Comparison of ENCODE assay signal across 8 mouse cellular contexts in the genomic region with DNA sequence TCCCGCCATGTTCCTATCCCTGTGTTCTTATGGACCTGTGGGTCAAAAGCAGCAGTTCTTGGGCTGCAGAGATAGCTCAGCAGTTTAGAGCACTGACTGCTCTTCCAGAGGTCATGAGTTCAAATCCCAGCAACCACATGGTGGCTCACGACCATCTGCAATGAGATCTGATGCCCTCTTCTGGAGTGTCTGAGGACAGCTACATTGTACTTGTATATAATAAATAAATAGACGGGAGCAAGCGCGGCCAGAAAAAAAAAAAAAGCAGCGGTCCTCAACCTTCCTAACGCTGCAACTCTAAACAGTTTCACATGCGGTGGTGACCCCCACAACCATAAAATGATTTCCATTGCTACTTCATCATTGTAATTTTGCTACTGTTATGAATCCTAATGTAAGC. TPM values are rescaled to one million over a fixed set of nuclear protein-coding genes. Genes with fewer than 3 reads are reported as not detected.
DNase-seq lines count a peak whose midpoint lies in the region; ATAC-seq lines count a peak whose summit lies in the region.

No protein-coding gene starts in this region.

- H3K9me3 ChIP-seq in forebrain, embryonic 13.5 days (replicated peaks), result no peaks in the 10 kb centered on the region
- no peaks in the 10 kb centered on the region for H3K9me3 ChIP-seq in forebrain, embryonic 10.5 days
- H3K9me3 ChIP-seq in neural tube, embryonic 11.5 days (ENCODE audit: control insufficient read depth, low read length), result no peaks in the 10 kb centered on the region
- no peaks in the 10 kb centered on the region for H3K9me3 ChIP-seq in liver, embryonic 16.5 days (replicated peaks; ENCODE audit: control insufficient read depth, low read length)

- H3K4me3 ChIP-seq in forebrain, embryonic 13.5 days, result no peak overlapping the region
- H3K4me3 ChIP-seq in forebrain, embryonic 10.5 days, result no peak overlapping the region
- H3K4me3 ChIP-seq in neural tube, embryonic 11.5 days (ENCODE audit: low read depth, low read length), result no peak overlapping the region
- no peak overlapping the region; the same call in 1 of the 2 replicates for H3K4me3 ChIP-seq in liver, embryonic 16.5 days (ENCODE audit: low read depth, low read length)

- no peak for ATAC-seq in forebrain, embryonic 13.5 days
- no peak for ATAC-seq in neural tube, embryonic 11.5 days (ENCODE audit: insufficient read depth, low FRiP score, low TSS enrichment)
- no peak for ATAC-seq in liver, embryonic 16.5 days (ENCODE audit: low read depth)

- no peaks in the 10 kb centered on the region for H3K36me3 ChIP-seq in forebrain, embryonic 13.5 days (ENCODE audit: poor library complexity, severe bottlenecking)
- H3K36me3 ChIP-seq in forebrain, embryonic 10.5 days (replicated peaks), result no peaks in the 10 kb centered on the region
- H3K36me3 ChIP-seq in neural tube, embryonic 11.5 days (ENCODE audit: control insufficient read depth, insufficient read depth, low read length), result no peaks in the 10 kb centered on the region
- H3K36me3 ChIP-seq in liver, embryonic 16.5 days (ENCODE audit: control insufficient read depth, insufficient read depth), result no peaks in the 10 kb centered on the region

- 0 out of 2 replicates have a peak, but pooled peaks cover 7% of the 10 kb centered on the region for H3K27me3 ChIP-seq in forebrain, embryonic 13.5 days
- H3K27me3 ChIP-seq in forebrain, embryonic 10.5 days (ENCODE audit: poor library complexity, severe bottlenecking), result peaks cover 17% of the 10 kb centered on the region; the same call in 1 of the 2 replicates
- H3K27me3 ChIP-seq in neural tube, embryonic 11.5 days (ENCODE audit: control insufficient read depth, insufficient read depth, low read length), result no peaks in the 10 kb centered on the region
- no peaks in the 10 kb centered on the region for H3K27me3 ChIP-seq in liver, embryonic 16.5 days (ENCODE audit: control insufficient read depth, insufficient read depth, low read depth, low read length)

- no peak overlapping the region for H3K27ac ChIP-seq in forebrain, embryonic 13.5 days
- H3K27ac ChIP-seq in forebrain, embryonic 10.5 days, result no peak overlapping the region
- no peak overlapping the region for H3K27ac ChIP-seq in neural tube, embryonic 11.5 days (ENCODE audit: low read depth, low read length)
- no peak overlapping the region; the same call in 1 of the 2 replicates for H3K27ac ChIP-seq in liver, embryonic 16.5 days (ENCODE audit: low read length)

- H3K4me1 ChIP-seq in forebrain, embryonic 13.5 days, result peaks cover 12% of the 10 kb centered on the region
- peaks cover 20% of the 10 kb centered on the region for H3K4me1 ChIP-seq in forebrain, embryonic 10.5 days
- peaks cover 4% of the 10 kb centered on the region; the same call in 1 of the 2 replicates for H3K4me1 ChIP-seq in neural tube, embryonic 11.5 days (ENCODE audit: control insufficient read depth, insufficient read depth, low read length)
- peaks cover 20% of the 10 kb centered on the region for H3K4me1 ChIP-seq in liver, embryonic 16.5 days (ENCODE audit: control insufficient read depth, low read depth, low read length)

- no peak for DNase-seq in forebrain, embryonic 10.5 days (ENCODE audit: extremely low spot score, low spot score)
- no peak for DNase-seq in neural tube, embryonic 11.5 days (ENCODE audit: low spot score)
- DNase-seq in neural tube, embryonic 10.5 days (ENCODE audit: extremely low spot score, low spot score), result no peak
- no peak for DNase-seq in frontal cortex, postnatal 10 days (ENCODE audit: low spot score in 2 of 2)
- no peak for DNase-seq in gastrocnemius, adult 18-20 months (ENCODE audit: low spot score)
- DNase-seq in natural killer cell, adult 2 months (ENCODE audit: low spot score in 2 of 2), result no peak

- H3K4me2 ChIP-seq in forebrain, embryonic 13.5 days, result peak overlapping the region; percentile 82
- peak overlapping the region; percentile 57; the same call in 1 of the 2 replicates for H3K4me2 ChIP-seq in neural tube, embryonic 11.5 days (ENCODE audit: low read depth)
- peak overlapping the region; percentile 88; the same call in 1 of the 2 replicates for H3K4me2 ChIP-seq in liver, embryonic 16.5 days (ENCODE audit: low read depth, low read length)

- WGBS in forebrain, embryonic 13.5 days, result 88% methylated on average over 8 of the region's 8 CpGs
- WGBS in forebrain, embryonic 10.5 days, result 93% methylated on average over 8 of the region's 8 CpGs
- WGBS in neural tube, embryonic 11.5 days, result 90% methylated on average over 8 of the region's 8 CpGs
- 81% methylated on average over 8 of the region's 8 CpGs for WGBS in liver, embryonic 16.5 days (ENCODE audit: insufficient replicate concordance)

- H3K9ac ChIP-seq in forebrain, embryonic 13.5 days, result no peak overlapping the region
- H3K9ac ChIP-seq in neural tube, embryonic 11.5 days (ENCODE audit: low read length), result no peak overlapping the region
- no peak overlapping the region for H3K9ac ChIP-seq in liver, embryonic 16.5 days (ENCODE audit: low read depth, low read length)

RNA-seq across cellular contexts. Expression of gene Nenf, which starts 1.2 kb away (rescaled TPM):
- 66.3 and 69.3 TPM in 2 replicates for polyA plus RNA-seq in forebrain, embryonic 13.5 days (2015; fragmentation: Nextera tagmentation; extraction: Ambion mirVana)
- polyA plus RNA-seq in forebrain, embryonic 10.5 days (2016; fragmentation: Nextera tagmentation; extraction: Ambion mirVana), result 49.9 and 51.9 TPM in 2 replicates
- 72.4 and 77.5 TPM in 2 replicates for polyA plus RNA-seq in neural tube, embryonic 11.5 days (2014; fragmentation: Nextera tagmentation; extraction: Ambion mirVana)
- polyA plus RNA-seq in liver, embryonic 16.5 days (2015; fragmentation: Nextera tagmentation; extraction: Ambion mirVana), result 22.0 and 25.5 TPM in 2 replicates
- 10 to 100 TPM; 67.8 to 76.9 TPM for total RNA-seq in gastrocnemius, adult 18-20 months (2021)

RNA-seq across cellular contexts. Expression of gene Tmem206, which starts 8.9 kb away (rescaled TPM):
- polyA plus RNA-seq in forebrain, embryonic 13.5 days (2015; fragmentation: Nextera tagmentation; extraction: Ambion mirVana), result 41.3 and 43.9 TPM in 2 replicates
- polyA plus RNA-seq in forebrain, embryonic 10.5 days (2016; fragmentation: Nextera tagmentation; extraction: Ambion mirVana), result 25.6 and 29.5 TPM in 2 replicates
- polyA plus RNA-seq in neural tube, embryonic 11.5 days (2014; fragmentation: Nextera tagmentation; extraction: Ambion mirVana), result 32.3 and 38.5 TPM in 2 replicates
- 5.9 and 6.1 TPM in 2 replicates for polyA plus RNA-seq in liver, embryonic 16.5 days (2015; fragmentation: Nextera tagmentation; extraction: Ambion mirVana)
- total RNA-seq in gastrocnemius, adult 18-20 months (2021), result 1 to 10 TPM; 1.1 to 1.5 TPM
